Mouse (Mus musculus): ENCODE data around the gene Trnp1. TPM values are rescaled to one million over a fixed set of nuclear protein-coding genes. Genes with fewer than 3 reads are reported as not detected.

Gene Trnp1
- total RNA-seq, 2 experiments from 2014 or later, result 3.4 to 4.6 TPM

DNA sequence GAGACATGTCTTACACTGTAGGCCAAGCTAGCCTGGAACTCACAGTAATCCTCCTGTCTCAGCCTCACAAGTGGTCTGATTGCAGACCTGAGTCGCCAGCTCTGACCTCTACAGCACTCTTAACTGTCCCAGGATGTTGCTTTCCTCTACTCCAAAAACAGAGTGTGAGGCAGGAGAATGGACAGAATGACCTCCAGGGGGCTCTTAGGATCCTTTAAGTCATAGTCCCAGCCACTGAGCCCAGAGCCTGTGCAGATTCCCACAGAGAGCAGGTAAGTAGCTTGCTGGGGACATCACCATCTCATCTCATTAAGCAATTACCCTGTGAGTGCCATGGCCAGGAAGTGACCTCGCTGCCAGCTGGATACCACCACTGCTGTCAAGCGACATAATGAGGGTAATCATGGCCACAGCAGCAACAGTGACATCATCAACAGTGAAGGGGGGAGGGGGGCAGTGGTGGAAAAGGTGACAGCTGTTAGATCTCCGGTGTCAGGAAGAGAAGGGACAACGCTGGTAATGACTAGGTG, 37.5 kb downstream of the Trnp1 start:
- no peak for DNase-seq

GRCm38 (mm10) chr4:133460006-133460405, 38.3 kb downstream of the Trnp1 start:
- DNase-seq, result no peak

GRCm38 (mm10) chr4:133458044-133458443, 40.3 kb downstream of the Trnp1 start:
- DNase-seq, result no peak

DNA sequence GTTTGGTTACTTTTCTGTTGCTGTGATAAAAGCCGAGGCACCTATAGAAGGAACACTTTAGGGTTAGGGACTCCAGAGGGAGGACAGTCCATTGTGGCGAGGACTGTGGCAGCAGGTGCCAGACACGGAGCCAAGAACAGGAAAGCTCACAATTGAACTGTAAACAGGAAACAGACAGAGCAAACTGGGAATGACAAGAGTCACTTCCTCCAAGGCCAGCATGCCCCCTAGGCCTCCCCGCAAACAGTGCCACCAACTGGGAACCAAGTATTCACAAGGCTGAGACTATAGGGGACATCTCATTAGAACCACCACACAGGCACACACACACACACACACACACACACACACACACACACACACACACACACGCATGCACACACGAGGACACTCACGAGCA, 45.9 kb downstream of the Trnp1 start:
- DNase-seq, result no peak

DNA sequence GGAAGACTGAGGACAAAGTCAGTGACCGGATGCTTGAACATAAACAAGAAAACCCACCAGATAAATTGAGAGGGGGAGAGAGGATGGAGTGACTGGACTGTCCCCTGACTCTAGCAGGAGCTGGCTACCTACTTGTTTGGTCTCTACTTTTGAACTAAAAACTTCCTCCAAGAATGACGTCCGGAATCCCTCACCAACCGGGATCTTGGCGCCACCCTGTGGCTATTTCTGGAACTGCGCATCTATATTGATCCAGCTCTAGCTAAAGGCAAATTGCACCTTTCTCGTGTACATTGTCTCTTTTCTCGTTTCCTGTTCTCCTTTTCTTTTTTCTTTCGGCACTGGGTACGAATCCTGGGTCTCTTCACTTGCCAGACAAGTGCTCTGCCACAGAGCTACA, 46.8 kb downstream of the Trnp1 start:
- peak; percentile 87 to 88 for DNase-seq

GRCm38 (mm10) chr4:133449726-133450125, 48.6 kb downstream of the Trnp1 start:
- peak; percentile 53 to 76 for DNase-seq

GRCm38 (mm10) chr4:133448708-133449388, 49.5 kb downstream of the Trnp1 start:
- no peak for DNase-seq

DNA sequence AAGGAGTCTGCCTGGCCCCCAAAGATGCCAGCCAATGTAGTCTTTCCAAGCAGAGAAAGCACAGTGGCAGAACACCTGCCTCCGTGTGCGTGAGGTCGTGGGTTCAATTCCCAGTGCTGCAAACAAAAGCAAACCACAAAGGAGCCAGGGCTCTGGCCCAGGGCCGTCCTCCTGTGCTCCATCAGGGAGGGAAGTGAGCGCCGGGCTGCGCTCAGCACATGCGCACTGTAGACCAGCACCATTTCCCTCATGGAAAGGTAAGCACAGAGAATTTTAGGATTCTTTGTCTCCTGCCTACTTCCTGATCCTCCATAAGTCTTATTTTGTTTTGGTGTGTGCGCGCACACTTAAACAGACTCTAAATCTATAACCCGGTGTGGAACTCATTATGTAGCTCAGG, 50.4 kb downstream of the Trnp1 start:
- no peak for DNase-seq

GRCm38 (mm10) chr4:133447366-133447765, 51.0 kb downstream of the Trnp1 start:
- peak in 1 of 2 experiments; percentile 40 for DNase-seq

DNA sequence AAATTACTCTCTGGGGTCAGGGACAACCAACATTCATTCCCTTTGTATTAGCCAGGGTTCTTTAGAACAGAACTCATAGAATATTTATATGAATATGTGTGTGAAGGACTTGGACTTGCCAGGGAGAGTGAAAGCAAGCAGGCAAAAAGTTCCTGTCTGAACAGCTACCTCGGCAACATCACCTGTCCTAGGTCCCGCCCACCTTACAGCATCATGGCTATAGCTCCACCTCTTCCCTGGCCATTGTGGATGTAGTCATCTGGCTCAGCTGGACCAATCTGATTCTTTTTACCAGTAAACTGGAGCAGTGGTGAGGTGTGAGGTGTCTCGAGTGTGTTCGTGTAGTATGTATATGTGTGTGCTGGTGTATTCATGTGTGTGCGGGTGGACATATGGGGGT, 52.6 kb downstream of the Trnp1 start:
- no peak for DNase-seq

GRCm38 (mm10) chr4:133443085-133443484, 55.3 kb downstream of the Trnp1 start:
- DNase-seq, result no peak

- no peak for DNase-seq
These were observed 56.2 kb downstream of the Trnp1 start for GRCm38 (mm10) chr4:133442194-133442593.

Other genes with a start within 250 kb of the Trnp1 start
- 1 to 10 TPM; 1.4 to 1.5 TPM for gene Sytl1, start 235.4 kb downstream of the Trnp1 start, total RNA-seq (2021)
- 10 to 100 TPM; 64.0 to 74.4 TPM for gene Tmem222, start 220.8 kb downstream of the Trnp1 start, total RNA-seq (2021)
- 10 to 100 TPM; 44.6 to 63.8 TPM for gene Wdtc1, start 145.1 kb downstream of the Trnp1 start, total RNA-seq (2021)
- gene Slc9a1, start 128.8 kb downstream of the Trnp1 start, total RNA-seq (2021), result 10 to 100 TPM; 48.6 to 54.2 TPM
- gene Tent5b, start 18.4 kb downstream of the Trnp1 start, total RNA-seq (2021), result 1 to 10 TPM; 1.0 to 3.5 TPM
- gene Kdf1, start 20.4 kb upstream of the Trnp1 start, total RNA-seq (2021), result 1 to 10 TPM in 1 of 2 experiments, under 1 TPM in 1; 0.76 to 4.6 TPM
- 100 to 1,000 TPM; 152 to 166 TPM for gene Nudc, start 47.4 kb upstream of the Trnp1 start, total RNA-seq (2021)
- 10 to 100 TPM; 27.9 to 52.7 TPM for gene Nr0b2, start 54.8 kb upstream of the Trnp1 start, total RNA-seq (2021)
- gene Gpatch3, start 76.2 kb upstream of the Trnp1 start, total RNA-seq (2021), result 1 to 10 TPM; 4.8 to 5.7 TPM
- 10 to 100 TPM; 16.4 to 21.4 TPM for gene Gpn2, start 85.8 kb upstream of the Trnp1 start, total RNA-seq (2021)
- gene Sfn, start 103.6 kb upstream of the Trnp1 start, total RNA-seq (2021), result 1 to 10 TPM; 1.2 to 1.4 TPM
- 10 to 100 TPM; 15.2 to 24.9 TPM for gene Zdhhc18, start 151.6 kb upstream of the Trnp1 start, total RNA-seq (2021)
- 10 to 100 TPM; 17.7 to 20.8 TPM for gene Pigv, start 174.1 kb upstream of the Trnp1 start, total RNA-seq (2021)

All from adrenal gland, postnatal 36 days (tissue).